19 mouse cellular contexts compared by ENCODE assay signal in genomic region chr11:75515186-75515585, GRCm38 (mm10). TPM values are rescaled to one million over a fixed set of nuclear protein-coding genes. Genes with fewer than 3 reads are reported as not detected.
DNase-seq lines count a peak whose midpoint lies in the region; ATAC-seq and TF ChIP-seq lines count a peak whose summit lies in the region.
"Had no signal": no experiment of that assay in that cellular context is flagged by ENCODE, and none has a peak within 500 bp of the region (broad histone marks: within the 10 kb centered on the region; RNA-seq: fewer than 3 reads in every experiment).

No protein-coding gene starts in this region.

- peaks cover 1% of the 10 kb centered on the region for H3K27me3 ChIP-seq in megakaryocyte, embryonic 14.5 days (replicated peaks)
- no peaks in the 10 kb centered on the region for H3K27me3 ChIP-seq in limb, embryonic 10.5 days (ENCODE audit: low read depth, poor library complexity, severe bottlenecking)
- no peaks in the 10 kb centered on the region for H3K27me3 ChIP-seq in kidney, adult 2 months (replicated peaks; ENCODE audit: control insufficient read depth, insufficient read depth, low read length)
- H3K27me3 ChIP-seq: embryonic facial prominence, embryonic 12.5 days; forebrain, embryonic 15.5 days; Patski had no signal

- H3K9me3 ChIP-seq in megakaryocyte, embryonic 14.5 days = no peaks in the 10 kb centered on the region
- H3K9me3 ChIP-seq in ES-E14 (ENCODE audit: control insufficient read depth, insufficient read depth, low read depth, low read length) = no peaks in the 10 kb centered on the region
- no peaks in the 10 kb centered on the region for H3K9me3 ChIP-seq in limb, embryonic 10.5 days (replicated peaks)
- H3K9me3 ChIP-seq: embryonic facial prominence, embryonic 12.5 days; forebrain, embryonic 15.5 days; hindbrain, embryonic 13.5 days had no signal

- no peak for TF ChIP-seq CTCF in gastrocnemius, adult 2 months (IDR thresholded peaks at IDR 0.05)
- TF ChIP-seq CTCF in kidney, adult 2 months (conservative IDR thresholded peaks at IDR 0.05; ENCODE audit: insufficient read depth, insufficient read length, low read depth, low read length) = no peak

- in situ Hi-C loops in ES-E14 (cut with MboI; ENCODE audit: low sequenced_read_pairs in 2 of 2, unreplicated experiment in 2 of 2) = no loop called here

- 92% methylated on average over 25 of the region's 25 CpGs for WGBS in limb, embryonic 10.5 days
- WGBS in kidney, adult 2 months = 90% methylated on average over 25 of the region's 25 CpGs

- H3K9ac ChIP-seq in ES-E14 (ENCODE audit: insufficient read depth, low read depth, low read length, poor library complexity, severe bottlenecking) = no peak overlapping the region
- H3K9ac ChIP-seq: embryonic facial prominence, embryonic 12.5 days; forebrain, embryonic 15.5 days; hindbrain, embryonic 13.5 days had no signal

- H3K4me3 ChIP-seq in gastrocnemius, adult 2 months = no peak overlapping the region
- peak overlapping the region; percentile 42 for H3K4me3 ChIP-seq in megakaryocyte, embryonic 14.5 days (replicated peaks)
- H3K4me3 ChIP-seq in ES-E14 (ENCODE audit: insufficient read depth in 1 of 2, low read depth in 1 of 2, low read length in 2 of 2, poor library complexity in 1 of 2, severe bottlenecking in 1 of 2) = peak overlapping the region; percentile 20 to 31; a peak in 1 of 4 replicates
- no peak overlapping the region for H3K4me3 ChIP-seq in limb, embryonic 10.5 days
- no peak overlapping the region for H3K4me3 ChIP-seq in kidney, adult 2 months (ENCODE audit: insufficient read depth, low read depth, low read length)
- H3K4me3 ChIP-seq: embryonic facial prominence, embryonic 12.5 days; forebrain, embryonic 15.5 days; hindbrain, embryonic 13.5 days had no signal

- no peak for DNase-seq in gastrocnemius, adult 2 months
- DNase-seq in gastrocnemius, postnatal 25 days = no peak
- DNase-seq in ES-E14 (ENCODE audit: low read depth, low spot score) = no peak
- no peak for DNase-seq in limb, embryonic 10.5 days (ENCODE audit: low spot score)
- DNase-seq in kidney, adult 2 months = no peak
- DNase-seq: adrenal gland, adult 2 months; cerebellum, adult 18-20 months; cerebellum, postnatal 14 days; gastrocnemius, postnatal 10 days; heart, postnatal 10 days; kidney, adult 11 months had no signal

- H3K27ac ChIP-seq in gastrocnemius, adult 2 months = peak overlapping the region; percentile 40
- H3K27ac ChIP-seq in ES-E14 (ENCODE audit: insufficient read depth, low read depth, low read length, poor library complexity, severe bottlenecking) = no peak overlapping the region
- H3K27ac ChIP-seq in limb, embryonic 10.5 days = 0 out of 2 replicates have a peak overlapping the region, but pooled peaks have one; percentile 7
- H3K27ac ChIP-seq in kidney, adult 2 months (ENCODE audit: insufficient read depth, low read depth, low read length) = no peak overlapping the region
- H3K27ac ChIP-seq: embryonic facial prominence, embryonic 12.5 days; forebrain, embryonic 15.5 days; hindbrain, embryonic 13.5 days; hindbrain, postnatal 0 days had no signal

- peaks cover 62% of the 10 kb centered on the region for H3K4me1 ChIP-seq in megakaryocyte, embryonic 14.5 days
- no peaks in the 10 kb centered on the region; a peak in 1 of 4 replicates for H3K4me1 ChIP-seq in ES-E14 (ENCODE audit: control insufficient read depth in 2 of 2, insufficient read depth in 2 of 2, low read length in 2 of 2, poor library complexity in 1 of 2)
- H3K4me1 ChIP-seq in limb, embryonic 10.5 days = peaks cover 30% of the 10 kb centered on the region
- H3K4me1 ChIP-seq in kidney, adult 2 months (ENCODE audit: control insufficient read depth, insufficient read depth, low read length) = peaks cover 2% of the 10 kb centered on the region; the same call in 1 of the 2 replicates
- H3K4me1 ChIP-seq: embryonic facial prominence, embryonic 12.5 days had no signal

- no peak for TF ChIP-seq POLR2A in kidney, adult 2 months (IDR thresholded peaks at IDR 0.05; ENCODE audit: low read depth, low read length)

- peaks cover 61% of the 10 kb centered on the region for H3K36me3 ChIP-seq in megakaryocyte, embryonic 14.5 days (replicated peaks; ENCODE audit: low read length)
- no peaks in the 10 kb centered on the region for H3K36me3 ChIP-seq in ES-E14 (ENCODE audit: control insufficient read depth, insufficient read depth, low read length, poor library complexity, severe bottlenecking)
- 0 out of 2 replicates have a peak, but pooled peaks cover 7% of the 10 kb centered on the region for H3K36me3 ChIP-seq in limb, embryonic 10.5 days
- no peaks in the 10 kb centered on the region for H3K36me3 ChIP-seq in kidney, adult 2 months (ENCODE audit: control insufficient read depth, insufficient read depth, low read length)
- H3K36me3 ChIP-seq: forebrain, embryonic 15.5 days had no signal

- ATAC-seq in megakaryocyte, adult 5-6 weeks (ENCODE audit: poor library complexity, severe bottlenecking) = no peak
- ATAC-seq: forebrain, embryonic 15.5 days; hindbrain, postnatal 0 days; Patski had no signal

- intact Hi-C loops in gastrocnemius, adult 2 months (cut with DNase I) = no loop called here

TF ChIP-seq in ES-E14, 5 proteins besides CTCF, POLR2A, EP300 and RAD21:
- TF ChIP-seq ZNF384 (IDR thresholded peaks at IDR 0.05; ENCODE audit: low read depth, low read length) (no peak), HCFC1 (IDR thresholded peaks at IDR 0.05; ENCODE audit: borderline replicate concordance, insufficient read depth, low read length) (no peak), MAFK (IDR thresholded peaks at IDR 0.05; ENCODE audit: insufficient read depth, low read depth, low read length) (no peak), CHD2 (IDR thresholded peaks at IDR 0.05; ENCODE audit: low read depth, low read length) (no peak), ZC3H11A (IDR thresholded peaks at IDR 0.05; ENCODE audit: borderline replicate concordance, low read depth, low read length) (no peak)

RNA-seq across cellular contexts. Expression of gene Scarf1, which starts 1.8 kb away (rescaled TPM):
- total RNA-seq in gastrocnemius, adult 2 months (2021) = 1 to 10 TPM; 2.4 to 5.7 TPM
- total RNA-seq in gastrocnemius, postnatal 25 days (2021) = 1 to 10 TPM; 3.2 to 4.7 TPM
- polyA plus RNA-seq in megakaryocyte, embryonic 14.5 days (2012; ENCODE audit: insufficient read depth, low replicate concordance) = 27.4 and 42.5 TPM in 2 replicates
- 0.41 and 1.1 TPM in 2 replicates for total RNA-seq in megakaryocyte, adult 5-6 weeks (2015)
- 0.66 and 0.85 TPM in 2 replicates for total RNA-seq in megakaryocyte, adult 5-6 weeks (2017)
- total RNA-seq in ES-E14 (2012; rRNA removed) = 3.1 and 4.3 TPM in 2 replicates
- 7.0 and 7.1 TPM in 2 replicates for polyA plus RNA-seq in limb, embryonic 10.5 days (2016; fragmentation: Nextera tagmentation; extraction: Ambion mirVana)
- polyA plus RNA-seq in kidney, adult 2 months (2012; rRNA removed) = 13.3 and 17.3 TPM in 2 replicates

RNA-seq across cellular contexts. Expression of gene Rilp, which starts 5.3 kb away (rescaled TPM):
- total RNA-seq in gastrocnemius, adult 2 months (2021) = 10 to 100 TPM; 33.4 to 41.9 TPM
- total RNA-seq in gastrocnemius, postnatal 25 days (2021) = 10 to 100 TPM; 39.2 to 42.8 TPM
- 4.2 and 9.5 TPM in 2 replicates for polyA plus RNA-seq in megakaryocyte, embryonic 14.5 days (2012; ENCODE audit: insufficient read depth, low replicate concordance)
- 0.98 and 1.2 TPM in 2 replicates for total RNA-seq in megakaryocyte, adult 5-6 weeks (2015)
- 0.55 and 1.8 TPM in 2 replicates for total RNA-seq in megakaryocyte, adult 5-6 weeks (2017)
- 0.79 and 0.89 TPM in 2 replicates for total RNA-seq in ES-E14 (2012; rRNA removed)
- polyA plus RNA-seq in limb, embryonic 10.5 days (2016; fragmentation: Nextera tagmentation; extraction: Ambion mirVana) = 0.25 and 0.46 TPM in 2 replicates
- polyA plus RNA-seq in kidney, adult 2 months (2012; rRNA removed) = 19.3 and 19.8 TPM in 2 replicates
- total RNA-seq: hematopoietic stem cell, adult 5-6 weeks had no signal

RNA-seq across cellular contexts. Expression of gene Slc43a2, which starts 16.3 kb away (rescaled TPM):
- total RNA-seq in gastrocnemius, adult 2 months (2021) = 10 to 100 TPM; 19.0 to 41.6 TPM
- 10 to 100 TPM; 23.5 to 26.8 TPM for total RNA-seq in gastrocnemius, postnatal 25 days (2021)
- polyA plus RNA-seq in megakaryocyte, embryonic 14.5 days (2012; ENCODE audit: insufficient read depth, low replicate concordance) = 18.9 and 35.4 TPM in 2 replicates
- total RNA-seq in megakaryocyte, adult 5-6 weeks (2015) = 30.6 and 32.3 TPM in 2 replicates
- 32.2 and 33.5 TPM in 2 replicates for total RNA-seq in megakaryocyte, adult 5-6 weeks (2017)
- 24.8 and 32.5 TPM in 2 replicates for total RNA-seq in ES-E14 (2012; rRNA removed)
- polyA plus RNA-seq in limb, embryonic 10.5 days (2016; fragmentation: Nextera tagmentation; extraction: Ambion mirVana) = 3.4 and 4.9 TPM in 2 replicates
- 148 and 174 TPM in 2 replicates for polyA plus RNA-seq in kidney, adult 2 months (2012; rRNA removed)

RNA-seq across cellular contexts. Expression of gene Prpf8, which starts 28.6 kb away (rescaled TPM):
- total RNA-seq in gastrocnemius, adult 2 months (2021) = 10 to 100 TPM; 69.3 to 76.7 TPM
- 10 to 100 TPM; 56.9 to 59.4 TPM for total RNA-seq in gastrocnemius, postnatal 25 days (2021)
- 18.1 and 35.1 TPM in 2 replicates for polyA plus RNA-seq in megakaryocyte, embryonic 14.5 days (2012; ENCODE audit: insufficient read depth, low replicate concordance)
- 91.3 and 102 TPM in 2 replicates for total RNA-seq in megakaryocyte, adult 5-6 weeks (2015)
- 69.3 and 90.7 TPM in 2 replicates for total RNA-seq in megakaryocyte, adult 5-6 weeks (2017)
- total RNA-seq in ES-E14 (2012; rRNA removed) = 256 and 338 TPM in 2 replicates
- 81.7 and 82.6 TPM in 2 replicates for polyA plus RNA-seq in limb, embryonic 10.5 days (2016; fragmentation: Nextera tagmentation; extraction: Ambion mirVana)
- 88.0 and 92.7 TPM in 2 replicates for polyA plus RNA-seq in kidney, adult 2 months (2012; rRNA removed)

RNA-seq across cellular contexts. Expression of gene Tlcd2, which starts 53.7 kb away (rescaled TPM):
- total RNA-seq in gastrocnemius, adult 2 months (2021) = 1 to 10 TPM; 2.6 to 3.1 TPM
- total RNA-seq in gastrocnemius, postnatal 25 days (2021) = 1 to 10 TPM; 3.9 to 6.9 TPM
- 1.7 TPM in 1 of 2 replicates, not detected in the other for polyA plus RNA-seq in megakaryocyte, embryonic 14.5 days (2012; ENCODE audit: insufficient read depth, low replicate concordance)
- 3.1 and 7.8 TPM in 2 replicates for total RNA-seq in megakaryocyte, adult 5-6 weeks (2015)
- total RNA-seq in megakaryocyte, adult 5-6 weeks (2017) = 4.6 and 5.4 TPM in 2 replicates
- total RNA-seq in ES-E14 (2012; rRNA removed) = 5.9 and 6.6 TPM in 2 replicates
- polyA plus RNA-seq in limb, embryonic 10.5 days (2016; fragmentation: Nextera tagmentation; extraction: Ambion mirVana) = 9.2 and 9.8 TPM in 2 replicates
- 14.2 and 14.6 TPM in 2 replicates for polyA plus RNA-seq in kidney, adult 2 months (2012; rRNA removed)

Comparison
In these comparisons a context has a peak if more than half of its experiments do, and no peak if none do; other contexts are left out.
1. H3K27ac ChIP-seq: peak in gastrocnemius, adult 2 months (single experiment) and limb, embryonic 10.5 days (single experiment); none in ES-E14 (single experiment) and kidney, adult 2 months (single experiment).
2. H3K4me3 ChIP-seq: peak in megakaryocyte, embryonic 14.5 days (single experiment) and ES-E14 (2 of 2); none in gastrocnemius, adult 2 months (single experiment), limb, embryonic 10.5 days (single experiment) and kidney, adult 2 months (single experiment).
3. RNA of gene Rilp, which starts 5.3 kb away (total RNA-seq): 39.2 to 42.8 TPM in gastrocnemius, postnatal 25 days and 33.4 to 41.9 TPM in gastrocnemius, adult 2 months; 0.55 to 1.8 TPM in megakaryocyte, adult 5-6 weeks and 0.79 to 0.89 TPM in ES-E14; every median in the first group is over 10 times any median in the second.